Mouse (Mus musculus): ENCODE measurements around the gene Iapp.

- no peak for TF ChIP-seq POLR2A (IDR thresholded peaks at IDR 0.05; ENCODE audit: borderline replicate concordance, extremely low read depth, low read depth, low read length)
- no peak for TF ChIP-seq CTCF (IDR thresholded peaks at IDR 0.05; ENCODE audit: insufficient read depth, low read length)
Observed at GRCm38 (mm10) chr6:142346181-142347110, 48.2 kb downstream of the Iapp start.

All from lung, adult 2 months (tissue).